Mouse (Mus musculus): ENCODE data around the gene Arsb.

GRCm38 (mm10) chr13:93864066-93864740 is 92.8 kb downstream of the Arsb start:
- TF ChIP-seq CTCF (IDR thresholded peaks at IDR 0.05; ENCODE audit: low read depth, low read length): no peak
- TF ChIP-seq POLR2A (IDR thresholded peaks at IDR 0.05; ENCODE audit: extremely low read depth, insufficient read depth, low read length): no peak
